Mouse (Mus musculus): Measurements from ENCODE around the gene Kat6b. TPM values are rescaled to one million over a fixed set of nuclear protein-coding genes. Genes with fewer than 3 reads are reported as not detected.
A peak's percentile ranks its signal among the peaks of the same experiment; 100 is the strongest.

The Kat6b gene
- total RNA-seq, 2 experiments from 2014 or later, result 8.0 to 9.4 TPM

DNA sequence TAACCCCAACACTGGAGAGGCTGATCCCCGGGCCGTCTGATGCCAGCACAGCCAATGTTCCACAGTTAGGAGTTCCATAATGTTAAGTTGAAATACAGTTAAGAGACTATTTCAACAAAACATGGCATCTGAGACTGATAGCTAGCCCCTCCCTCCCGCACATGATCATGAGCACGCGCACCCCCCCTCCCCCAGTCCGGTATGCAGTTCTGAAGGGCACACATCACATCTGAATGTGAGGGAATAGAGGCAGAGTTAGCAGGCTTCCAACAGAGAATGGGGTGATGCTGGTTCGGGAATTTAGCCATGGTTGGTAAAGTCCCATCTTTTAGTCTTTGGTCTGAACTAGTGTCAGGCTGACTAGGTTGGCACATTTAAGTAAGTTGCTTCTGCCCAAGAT lies 70.4 kb downstream of the Kat6b start:
- ATAC-seq (replicated peaks; ENCODE audit: low FRiP score, poor library complexity, severe bottlenecking), result no peak

DNA sequence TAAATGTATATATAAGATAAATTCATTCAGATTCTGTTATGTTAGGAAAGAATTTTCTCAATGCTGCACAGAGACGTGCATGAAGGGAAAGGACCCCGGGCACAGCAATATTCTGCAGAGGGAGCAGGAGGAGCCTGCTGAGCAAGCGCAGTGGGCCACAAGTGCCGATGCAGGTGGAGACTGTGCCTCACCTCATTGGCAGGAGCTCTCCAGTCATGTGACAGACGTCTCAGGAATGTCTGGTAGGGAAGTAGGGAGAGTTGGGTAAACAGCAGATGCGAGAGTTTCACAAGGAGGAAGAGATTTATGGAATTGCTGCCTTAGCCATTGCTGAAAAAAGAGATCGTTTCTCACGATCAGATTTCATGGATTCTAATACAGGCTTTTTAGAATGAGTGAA lies 71.7 kb downstream of the Kat6b start:
- no peak for ATAC-seq (replicated peaks; ENCODE audit: low FRiP score, poor library complexity, severe bottlenecking)

DNA sequence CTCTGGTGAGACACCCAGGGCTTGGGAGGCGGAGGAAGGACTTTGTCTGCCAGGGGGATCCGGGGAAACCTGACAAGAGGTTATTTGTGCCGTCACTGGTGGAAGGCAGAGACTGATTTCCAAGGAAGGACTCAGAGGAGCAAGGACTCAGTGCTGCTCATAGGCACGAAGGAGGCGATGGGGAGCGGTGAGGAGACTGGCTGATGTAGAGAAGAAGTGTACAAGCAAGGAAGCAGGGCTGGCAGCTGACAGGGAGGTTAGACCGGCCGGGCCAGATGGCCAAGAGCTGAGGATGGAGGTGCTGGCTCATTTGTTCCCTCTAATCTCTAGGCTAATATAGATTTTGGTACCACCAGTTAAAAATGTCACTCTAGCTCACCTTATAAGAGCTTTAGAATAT lies 72.8 kb downstream of the Kat6b start:
- no peak for ATAC-seq (replicated peaks; ENCODE audit: low FRiP score, poor library complexity, severe bottlenecking)

DNA sequence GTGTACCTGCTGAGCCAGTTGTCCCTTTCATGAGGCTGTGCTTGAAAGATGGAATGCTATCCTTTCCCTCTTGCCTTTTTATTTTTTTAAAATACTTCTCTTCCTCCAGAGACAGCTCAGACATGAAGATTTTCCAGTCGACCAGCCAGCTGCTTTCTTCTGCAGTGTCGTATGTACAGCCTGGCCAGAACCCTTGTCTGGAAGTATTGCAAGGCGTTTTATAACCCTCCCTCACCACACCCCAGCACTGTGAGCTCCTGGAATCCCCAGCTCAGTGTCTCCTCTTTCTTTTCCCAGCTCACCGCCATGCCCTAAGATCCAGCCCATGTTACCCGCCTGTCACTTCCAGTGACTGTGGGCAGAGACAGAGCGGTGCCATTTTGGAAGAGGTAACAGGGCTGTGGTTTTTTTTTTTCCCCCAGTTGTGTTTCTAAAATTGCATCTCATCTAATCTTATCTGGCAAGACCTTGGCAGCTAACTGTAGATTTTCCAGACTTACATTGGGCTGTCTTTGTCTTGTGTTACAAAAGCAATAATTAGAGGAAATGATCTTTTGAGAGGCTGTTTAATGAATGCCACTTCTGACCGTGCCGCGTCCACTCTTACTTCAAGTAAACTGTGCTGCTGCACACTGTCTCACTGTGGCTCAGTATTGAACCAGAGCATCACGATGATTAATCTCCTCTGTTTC lies 77.4 kb downstream of the Kat6b start:
- ATAC-seq (replicated peaks; ENCODE audit: low FRiP score, poor library complexity, severe bottlenecking), result no peak

DNA sequence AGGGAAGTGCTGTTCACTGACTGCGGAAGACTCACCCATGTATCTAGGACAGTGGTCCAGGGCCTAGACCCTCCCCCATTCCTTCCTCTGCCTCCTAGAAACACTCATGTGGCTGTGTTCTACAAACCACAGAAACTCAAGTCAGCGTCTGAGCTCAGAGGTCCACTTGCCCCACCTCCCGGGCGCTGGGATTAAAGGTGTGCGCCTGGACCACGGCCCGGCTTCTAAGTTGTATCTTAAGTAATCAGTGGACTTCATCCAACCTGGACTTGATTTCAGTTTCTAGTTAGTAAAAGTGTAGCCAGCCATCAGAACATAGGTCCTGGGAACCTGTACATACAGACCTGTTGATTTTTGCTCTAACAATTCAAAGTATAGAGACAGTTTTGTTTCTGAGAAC lies 78.2 kb downstream of the Kat6b start:
- no peak for ATAC-seq (replicated peaks; ENCODE audit: low FRiP score, poor library complexity, severe bottlenecking)

DNA sequence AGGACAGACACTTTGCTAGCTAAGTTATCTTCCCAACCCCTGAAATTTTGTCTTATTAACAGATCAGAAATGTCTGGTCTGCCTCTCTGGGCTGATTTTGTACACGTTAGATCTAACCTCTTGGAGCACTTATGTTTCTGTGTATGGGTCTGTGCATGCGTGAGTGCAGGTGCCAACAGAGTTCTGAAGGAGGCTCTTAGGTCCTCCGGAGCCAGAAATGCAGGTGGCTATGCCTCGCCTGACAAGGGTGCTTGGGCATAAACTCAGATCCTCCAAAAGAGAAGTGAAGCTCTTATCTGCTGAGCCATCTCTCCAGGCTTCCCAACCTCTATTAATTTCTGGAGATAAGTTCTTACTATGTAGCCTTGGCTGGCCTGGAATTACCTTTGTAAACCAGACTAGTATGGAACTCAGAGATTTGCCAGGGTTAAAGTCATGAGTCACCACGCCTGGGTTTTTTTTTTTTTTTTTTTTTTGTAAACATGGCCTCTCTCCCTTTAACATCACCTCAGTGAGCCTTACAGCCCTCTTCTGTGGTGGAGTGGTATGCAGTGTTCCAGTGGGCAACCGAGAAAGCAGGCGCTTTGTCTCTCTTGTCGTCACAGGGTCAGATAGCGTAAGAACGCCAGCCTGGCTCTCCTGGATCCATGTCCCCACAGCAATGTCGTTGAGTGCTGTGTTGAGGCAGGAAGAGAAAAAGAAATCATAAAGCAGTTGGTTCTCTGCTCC lies 79.4 kb downstream of the Kat6b start:
- ATAC-seq (replicated peaks; ENCODE audit: low FRiP score, poor library complexity, severe bottlenecking), result no peak

DNA sequence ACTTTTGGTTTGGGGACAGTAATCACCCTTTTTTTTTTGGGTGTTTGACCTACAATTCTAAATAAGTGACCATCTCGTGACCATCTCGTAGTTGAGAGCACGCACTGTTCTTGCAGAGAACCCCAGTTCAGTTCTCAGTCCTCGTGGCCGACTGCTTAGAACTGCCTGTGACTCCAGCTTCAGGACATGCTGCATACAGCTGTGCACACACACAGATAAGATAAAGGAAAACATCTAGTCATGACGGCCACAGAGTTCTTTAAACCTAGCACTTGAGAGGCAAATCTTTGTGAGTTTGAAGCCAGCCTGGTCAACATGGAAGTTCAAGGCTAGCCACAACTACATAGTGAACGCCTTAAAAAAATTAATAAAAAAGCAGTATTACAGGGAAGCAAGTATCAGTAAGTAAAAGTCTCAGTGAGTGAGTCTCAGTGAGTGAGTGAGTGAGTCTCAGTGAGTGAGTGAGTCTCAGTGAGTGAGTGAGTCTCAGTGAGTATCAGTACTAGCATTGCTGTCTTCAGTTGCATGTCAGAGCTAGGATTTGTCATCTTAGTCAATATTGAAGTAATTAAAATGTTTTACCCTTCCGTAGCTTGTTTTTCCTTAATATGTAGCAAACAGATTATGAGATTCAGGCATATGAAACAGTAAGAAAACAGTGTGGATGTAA lies 80.3 kb downstream of the Kat6b start:
- ATAC-seq (replicated peaks; ENCODE audit: low FRiP score, poor library complexity, severe bottlenecking), result peak; percentile 55; the same call in 1 of the 2 replicates

DNA sequence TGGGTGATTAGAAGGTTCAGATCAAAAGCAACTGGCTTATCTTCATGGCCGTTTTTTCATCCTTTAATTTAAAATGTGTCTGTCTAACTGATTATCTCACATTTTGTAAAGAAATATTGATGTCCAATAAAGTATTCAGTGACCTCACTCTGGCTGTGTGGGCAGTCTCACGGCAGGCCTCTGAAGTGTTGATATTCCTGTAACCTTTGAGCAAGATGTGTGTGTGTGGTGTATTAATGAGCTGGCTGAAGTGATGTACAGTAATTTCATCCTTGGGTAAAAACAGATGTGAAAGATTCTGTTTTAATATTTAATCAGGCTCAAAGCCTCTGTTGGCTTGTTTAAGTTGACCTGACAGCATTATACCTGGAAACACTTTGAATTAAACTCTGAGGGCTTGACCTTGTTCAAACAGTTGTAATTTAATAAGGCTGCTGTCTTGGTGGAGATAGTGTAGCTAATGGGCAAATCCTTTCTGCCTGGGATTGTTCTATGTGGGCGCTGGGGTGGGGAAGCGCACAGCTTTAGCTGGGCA lies 82.4 kb downstream of the Kat6b start:
- ATAC-seq (replicated peaks; ENCODE audit: low FRiP score, poor library complexity, severe bottlenecking), result no peak

DNA sequence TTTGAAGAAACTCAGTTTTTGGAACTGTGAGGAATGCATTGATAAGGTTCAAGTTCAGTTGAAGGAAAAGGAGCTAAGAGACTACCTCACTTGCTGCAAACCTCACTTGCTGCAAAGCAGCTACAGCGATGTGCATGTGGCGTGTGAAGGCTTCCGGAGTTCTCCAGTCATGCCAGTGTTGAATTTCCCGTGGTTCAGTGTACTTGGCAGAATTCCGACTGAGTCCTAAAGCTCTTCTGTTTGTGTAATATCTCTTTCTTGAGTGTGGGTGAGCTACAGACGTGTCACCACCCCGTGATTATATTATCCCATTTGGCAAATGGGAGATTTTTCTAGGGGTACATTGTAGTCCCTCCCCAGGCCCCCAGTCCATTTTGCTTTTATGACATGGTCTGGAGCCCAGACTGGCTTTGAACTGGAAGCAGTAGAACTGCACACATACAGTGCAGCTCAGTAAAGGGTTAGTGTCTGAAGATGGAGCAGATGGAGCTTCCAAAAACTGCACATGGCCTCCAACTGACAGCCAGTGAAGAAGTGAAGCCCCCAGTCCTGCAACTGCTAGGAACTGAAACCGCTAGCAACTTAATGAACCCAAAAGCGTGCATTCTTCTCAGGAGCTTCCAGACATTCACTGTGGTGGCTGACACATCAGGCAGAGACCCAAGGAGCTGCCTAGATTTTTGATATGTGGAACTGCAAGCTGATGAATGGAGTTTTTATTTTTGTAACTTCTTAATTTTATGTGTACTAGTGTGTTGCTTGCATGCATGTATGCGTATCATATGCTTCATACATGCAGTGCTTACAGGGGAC lies 84.5 kb downstream of the Kat6b start:
- no peak for ATAC-seq (replicated peaks; ENCODE audit: low FRiP score, poor library complexity, severe bottlenecking)

DNA sequence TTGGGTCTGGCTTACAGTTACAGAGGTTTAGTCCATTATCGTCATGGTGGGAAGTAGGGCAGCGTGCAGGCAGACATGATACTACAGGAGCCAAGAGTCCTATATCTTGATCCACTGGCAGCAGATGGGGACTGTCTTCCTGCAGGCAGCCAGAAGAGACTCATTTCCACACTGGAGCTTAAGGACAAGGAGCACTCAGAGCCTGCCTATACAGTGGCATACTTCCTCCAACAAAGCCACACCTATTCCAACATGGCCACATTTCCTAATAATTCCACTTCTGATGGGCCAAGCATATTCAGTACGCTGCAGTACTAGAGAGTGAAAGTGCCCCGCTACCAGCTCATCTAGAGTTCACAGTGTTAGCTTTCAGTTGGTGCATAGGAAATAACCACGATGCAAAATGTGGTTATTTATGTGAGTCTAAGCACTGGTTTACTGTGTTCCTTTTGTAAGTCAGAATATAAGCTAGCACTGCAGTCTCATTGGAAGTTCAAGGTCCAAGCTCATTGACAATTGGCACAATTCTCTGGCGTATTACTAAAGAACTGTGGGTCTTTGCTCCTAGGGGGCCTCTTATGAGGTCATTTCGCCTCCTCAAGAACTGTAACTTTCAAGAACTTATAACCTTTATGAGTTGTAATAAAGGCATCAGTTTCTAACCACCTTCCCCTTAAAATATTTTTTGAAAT lies 86.2 kb downstream of the Kat6b start:
- no peak for ATAC-seq (replicated peaks; ENCODE audit: low FRiP score, poor library complexity, severe bottlenecking)

DNA sequence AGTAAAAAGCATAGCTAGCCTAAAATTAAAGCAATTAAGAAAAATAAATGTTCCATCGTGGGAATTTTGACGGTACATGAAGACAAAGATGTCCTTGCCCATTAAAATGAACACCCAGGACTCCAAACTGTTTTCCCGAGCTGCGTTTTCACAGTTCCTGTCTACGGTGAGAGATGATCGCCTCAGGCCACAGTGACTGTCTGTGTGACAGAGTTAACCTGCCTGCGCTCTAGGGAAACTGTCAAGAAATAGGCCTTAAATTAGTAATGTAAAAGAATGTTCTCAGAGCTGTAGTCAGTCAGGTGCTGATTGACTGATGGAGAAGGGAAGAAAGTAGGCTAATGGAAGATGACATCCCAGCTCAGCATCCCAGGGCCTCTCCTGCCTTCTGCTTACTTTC lies 87.6 kb downstream of the Kat6b start:
- no peak for ATAC-seq (replicated peaks; ENCODE audit: low FRiP score, poor library complexity, severe bottlenecking)

DNA sequence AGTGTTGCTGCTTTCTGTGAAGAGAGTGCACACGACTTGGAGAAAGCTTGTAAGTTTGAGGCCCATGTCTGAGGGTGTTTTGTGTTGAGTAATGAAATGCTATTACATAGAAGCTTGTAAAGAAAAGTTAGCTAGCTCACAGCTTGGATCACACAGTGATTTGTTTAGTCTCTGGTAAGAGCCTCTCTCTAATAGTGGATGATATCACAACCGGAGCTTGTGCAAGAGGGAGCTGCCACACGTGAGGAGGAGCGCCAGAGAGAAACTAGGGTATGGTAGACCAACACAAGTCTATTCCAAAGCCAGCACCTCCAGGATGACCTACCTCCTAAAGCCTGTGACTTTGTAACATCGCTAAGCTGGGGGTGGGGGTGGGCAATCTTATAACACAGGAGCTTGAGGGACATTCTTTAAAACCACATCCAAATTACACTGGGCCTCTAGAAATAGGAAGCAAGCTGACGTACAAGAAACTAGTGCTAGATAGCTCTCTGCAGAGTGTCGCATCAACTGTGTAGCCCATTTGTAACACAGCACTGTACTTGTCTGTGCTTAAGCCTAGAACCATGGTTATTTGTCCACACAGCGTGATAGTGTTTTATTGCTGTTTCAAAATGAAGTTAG lies 93.6 kb downstream of the Kat6b start:
- no peak for ATAC-seq (replicated peaks; ENCODE audit: low FRiP score, poor library complexity, severe bottlenecking)

DNA sequence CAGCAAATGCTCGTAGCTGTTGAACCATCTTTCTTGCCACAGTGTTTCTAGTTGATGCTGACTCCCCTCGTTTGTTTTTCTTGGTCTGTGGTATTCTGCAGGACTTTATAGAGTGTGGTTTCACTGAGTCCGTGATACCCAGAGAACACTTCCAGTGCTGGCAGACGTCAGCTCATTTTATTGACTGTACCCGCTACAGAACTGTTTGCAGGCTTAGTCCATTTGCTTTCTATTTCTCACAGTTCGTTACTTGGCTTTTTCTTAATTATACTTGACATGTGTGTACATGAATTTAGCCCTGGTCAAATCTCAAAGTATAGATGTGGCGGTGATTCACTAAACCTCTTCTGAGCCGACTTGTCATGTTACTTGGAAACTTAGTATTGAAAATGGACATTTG lies 95.6 kb downstream of the Kat6b start:
- ATAC-seq (replicated peaks; ENCODE audit: low FRiP score, poor library complexity, severe bottlenecking), result no peak

DNA sequence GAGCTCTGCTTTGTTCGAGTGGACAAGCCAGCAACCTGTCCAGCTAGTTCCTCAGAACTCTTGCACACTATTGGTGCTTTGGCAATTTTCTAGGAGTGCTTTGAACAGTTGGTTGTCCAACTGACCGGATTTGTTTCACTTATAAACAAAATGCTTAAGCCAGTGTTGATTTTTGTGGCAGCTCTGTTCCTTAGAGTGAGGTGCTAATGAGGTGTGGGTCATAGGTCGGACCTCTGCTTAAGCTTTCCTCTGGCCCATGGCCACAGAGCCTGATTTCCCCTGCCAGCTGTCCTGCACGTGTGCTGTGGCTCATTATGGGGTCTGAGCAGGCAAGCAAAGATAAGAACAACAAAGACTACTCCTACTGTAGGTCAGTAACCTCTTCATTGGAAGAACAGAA lies 100.0 kb downstream of the Kat6b start:
- no peak for ATAC-seq (replicated peaks; ENCODE audit: low FRiP score, poor library complexity, severe bottlenecking)

DNA sequence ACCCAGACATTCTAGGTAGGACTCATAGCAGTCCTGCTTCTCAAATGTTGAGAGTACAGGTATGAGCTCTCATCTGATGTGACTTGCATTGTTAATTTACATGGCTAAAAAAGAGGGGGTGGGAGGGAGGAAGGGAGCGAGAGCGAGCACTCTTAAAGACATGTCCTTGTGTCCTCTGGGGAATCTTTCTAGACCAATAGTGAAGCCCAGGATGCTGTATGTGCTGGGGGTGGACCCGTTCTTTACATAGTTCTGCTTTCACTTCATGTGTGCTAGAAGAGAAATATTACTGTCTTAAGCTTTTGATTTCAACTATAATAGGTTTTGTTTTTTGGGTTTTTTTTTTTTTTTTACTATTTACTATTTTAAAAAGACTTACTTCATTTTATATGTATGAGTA lies 101.1 kb downstream of the Kat6b start:
- no peak for ATAC-seq (replicated peaks; ENCODE audit: low FRiP score, poor library complexity, severe bottlenecking)

DNA sequence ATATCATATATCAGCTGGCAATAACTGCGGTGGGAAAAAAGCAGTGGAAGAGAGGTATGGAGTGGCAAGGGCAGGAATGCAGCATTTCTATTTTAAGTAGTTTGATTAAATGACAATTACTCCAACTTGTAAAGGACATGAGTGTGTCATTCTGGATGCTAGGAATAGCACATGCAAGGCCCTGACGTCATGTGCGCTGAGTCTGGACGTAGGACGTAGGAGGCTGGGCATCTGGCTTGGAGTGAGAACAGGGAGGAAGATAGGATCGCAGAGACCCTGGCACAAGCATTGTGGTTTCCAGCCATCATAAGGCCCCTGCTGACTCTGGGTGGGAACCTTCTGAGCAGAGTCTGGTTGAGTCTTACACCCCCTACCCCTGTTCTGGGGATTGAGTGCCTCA lies 101.8 kb downstream of the Kat6b start:
- no peak for ATAC-seq (replicated peaks; ENCODE audit: low FRiP score, poor library complexity, severe bottlenecking)

DNA sequence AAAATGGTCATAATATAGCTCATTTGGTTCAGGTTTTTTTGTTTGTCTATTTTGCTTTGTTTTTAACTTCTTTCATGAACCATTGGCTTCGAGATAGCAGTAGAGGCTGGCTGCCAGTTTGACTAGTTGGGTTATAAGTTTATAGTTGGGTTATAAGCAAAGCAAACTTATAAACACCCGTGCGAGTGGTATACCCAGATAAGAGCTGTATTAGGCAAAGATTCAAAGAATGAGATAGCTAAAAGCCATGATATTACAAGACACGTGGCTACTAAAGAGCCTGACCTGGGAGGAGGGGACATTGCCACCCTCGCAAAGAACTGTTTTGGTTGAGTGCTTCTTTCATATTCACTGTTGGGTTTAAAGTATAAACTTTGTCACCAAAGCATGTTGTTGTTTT lies 102.6 kb downstream of the Kat6b start:
- 0 out of 2 replicates have a peak, but pooled peaks have one; percentile 47 for ATAC-seq (replicated peaks; ENCODE audit: low FRiP score, poor library complexity, severe bottlenecking)

DNA sequence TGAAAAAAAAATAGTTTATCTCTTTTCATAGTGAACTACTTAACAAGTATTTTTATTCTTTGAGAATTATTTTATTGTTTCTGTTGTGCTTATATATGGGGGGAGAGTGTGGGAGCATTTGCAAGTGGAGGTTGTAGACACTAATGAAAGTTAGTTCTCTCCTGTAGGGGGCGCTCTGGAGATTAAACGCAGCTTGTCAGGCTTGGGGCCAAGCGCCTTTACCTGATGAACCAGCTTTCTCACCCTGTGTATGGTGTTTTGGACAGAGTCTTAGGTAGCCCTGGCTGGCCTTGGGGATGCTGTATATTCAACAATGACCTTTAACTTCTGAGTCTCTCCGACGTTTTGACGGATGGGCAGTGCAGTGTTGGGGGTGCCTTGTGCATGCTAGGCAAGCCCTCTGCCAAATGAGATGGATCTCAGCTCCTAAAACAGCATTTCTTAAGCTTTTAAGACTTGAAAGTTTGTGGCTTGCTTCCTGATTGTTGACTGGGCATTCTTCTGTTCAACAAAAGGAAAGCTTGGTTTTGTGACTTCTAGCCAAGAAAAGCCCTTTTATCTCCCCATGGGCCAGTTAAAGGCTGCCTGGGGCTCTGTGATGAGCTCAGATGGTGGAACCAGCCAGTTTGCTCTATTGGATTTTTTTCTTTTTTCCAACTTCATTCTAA lies 103.4 kb downstream of the Kat6b start:
- ATAC-seq (replicated peaks; ENCODE audit: low FRiP score, poor library complexity, severe bottlenecking), result peak; percentile 72
